Mouse (Mus musculus): ENCODE results near the gene Styx. TPM values are rescaled to one million over a fixed set of nuclear protein-coding genes. Genes with fewer than 3 reads are reported as not detected.

Gene Styx
- polyA plus RNA-seq, 1 experiment from 2014 or later: 81.2 TPM

- Histone ChIP-seq H3K36me3 (ENCODE audit: control insufficient read depth, insufficient read depth, low read length) (no peaks in the 10 kb centered on the region), H3K4me3 (ENCODE audit: low read length) (no peak overlapping the region), H3K4me1 (ENCODE audit: control insufficient read depth, insufficient read depth, low read length) (no peaks in the 10 kb centered on the region), H3K27ac (ENCODE audit: low read depth, low read length) (no peak overlapping the region), H3K9me3 (ENCODE audit: control insufficient read depth, low read length) (no peaks in the 10 kb centered on the region), H3K4me2 (replicated peaks; ENCODE audit: low read depth, low read length) (no peak overlapping the region), H3K27me3 (ENCODE audit: control insufficient read depth, insufficient read depth, low read length) (no peaks in the 10 kb centered on the region), H3K9ac (ENCODE audit: low read depth, low read length) (no peak overlapping the region)
- WGBS: 62% methylated on average over 4 of the region's 4 CpGs
- ATAC-seq (ENCODE audit: low FRiP score, low TSS enrichment): no peak
Measured at GRCm38 (mm10) chr14:45419323-45419722, 68.4 kb downstream of the Styx start.

GRCm38 (mm10) chr14:45422371-45422770, 71.5 kb downstream of the Styx start:
- Histone ChIP-seq H3K9me3 (ENCODE audit: control insufficient read depth, low read length) (peaks cover 5% of the 10 kb centered on the region; the same call in 1 of the 2 replicates), H3K4me2 (replicated peaks; ENCODE audit: low read depth, low read length) (no peak overlapping the region), H3K27ac (ENCODE audit: low read depth, low read length) (no peak overlapping the region), H3K4me3 (ENCODE audit: low read length) (no peak overlapping the region), H3K4me1 (ENCODE audit: control insufficient read depth, insufficient read depth, low read length) (no peaks in the 10 kb centered on the region), H3K36me3 (ENCODE audit: control insufficient read depth, insufficient read depth, low read length) (no peaks in the 10 kb centered on the region), H3K27me3 (ENCODE audit: control insufficient read depth, insufficient read depth, low read length) (no peaks in the 10 kb centered on the region), H3K9ac (ENCODE audit: low read depth, low read length) (no peak overlapping the region)
- ATAC-seq (ENCODE audit: low FRiP score, low TSS enrichment): no peak
- 77% methylated on average over 4 of the region's 4 CpGs for WGBS

- Histone ChIP-seq H3K4me1 (ENCODE audit: control insufficient read depth, insufficient read depth, low read length) (no peaks in the 10 kb centered on the region), H3K27me3 (ENCODE audit: control insufficient read depth, insufficient read depth, low read length) (no peaks in the 10 kb centered on the region), H3K4me2 (replicated peaks; ENCODE audit: low read depth, low read length) (no peak overlapping the region), H3K9me3 (ENCODE audit: control insufficient read depth, low read length) (peaks cover 5% of the 10 kb centered on the region; the same call in 1 of the 2 replicates), H3K4me3 (ENCODE audit: low read length) (no peak overlapping the region), H3K36me3 (ENCODE audit: control insufficient read depth, insufficient read depth, low read length) (no peaks in the 10 kb centered on the region), H3K9ac (ENCODE audit: low read depth, low read length) (no peak overlapping the region), H3K27ac (ENCODE audit: low read depth, low read length) (no peak overlapping the region)
- 8% methylated on average over 5 of the region's 5 CpGs for WGBS
- ATAC-seq (ENCODE audit: low FRiP score, low TSS enrichment): no peak
Measured at GRCm38 (mm10) chr14:45423220-45423619, 72.3 kb downstream of the Styx start.

GRCm38 (mm10) chr14:45430066-45430842, 79.4 kb downstream of the Styx start:
- peak; percentile 73; the same call in 1 of the 2 replicates for ATAC-seq (ENCODE audit: low FRiP score, low TSS enrichment)
- Histone ChIP-seq H3K4me1 (ENCODE audit: control insufficient read depth, insufficient read depth, low read length) (no peaks in the 10 kb centered on the region), H3K36me3 (ENCODE audit: control insufficient read depth, insufficient read depth, low read length) (no peaks in the 10 kb centered on the region), H3K4me2 (replicated peaks; ENCODE audit: low read depth, low read length) (no peak overlapping the region), H3K27me3 (ENCODE audit: control insufficient read depth, insufficient read depth, low read length) (no peaks in the 10 kb centered on the region), H3K4me3 (ENCODE audit: low read length) (no peak overlapping the region), H3K27ac (ENCODE audit: low read depth, low read length) (no peak overlapping the region), H3K9ac (ENCODE audit: low read depth, low read length) (no peak overlapping the region), H3K9me3 (ENCODE audit: control insufficient read depth, low read length) (peaks cover 10% of the 10 kb centered on the region; the same call in 1 of the 2 replicates)
- 82% methylated on average over 13 of the region's 13 CpGs for WGBS

- peaks cover 5% of the 10 kb centered on the region; the same call in 1 of the 2 replicates for H3K9me3 ChIP-seq (ENCODE audit: control insufficient read depth, low read length)
- no peak overlapping the region for H3K9ac ChIP-seq (ENCODE audit: low read depth, low read length)
- no peak overlapping the region for H3K4me2 ChIP-seq (replicated peaks; ENCODE audit: low read depth, low read length)
- ATAC-seq (ENCODE audit: low FRiP score, low TSS enrichment): no peak
- H3K4me3 ChIP-seq (ENCODE audit: low read length): no peak overlapping the region
- no peaks in the 10 kb centered on the region for H3K4me1 ChIP-seq (ENCODE audit: control insufficient read depth, insufficient read depth, low read length)
- H3K27ac ChIP-seq (ENCODE audit: low read depth, low read length): no peak overlapping the region
- no peaks in the 10 kb centered on the region for H3K27me3 ChIP-seq (ENCODE audit: control insufficient read depth, insufficient read depth, low read length)
- no peaks in the 10 kb centered on the region for H3K36me3 ChIP-seq (ENCODE audit: control insufficient read depth, insufficient read depth, low read length)
- WGBS: 72% methylated on average over 4 of the region's 4 CpGs
Measured at GRCm38 (mm10) chr14:45432003-45432402, 81.1 kb downstream of the Styx start.

GRCm38 (mm10) chr14:45434220-45434619, 83.3 kb downstream of the Styx start:
- H3K27ac ChIP-seq (ENCODE audit: low read depth, low read length): no peak overlapping the region
- H3K27me3 ChIP-seq (ENCODE audit: control insufficient read depth, insufficient read depth, low read length): no peaks in the 10 kb centered on the region
- WGBS: 78% methylated on average over 6 of the region's 6 CpGs
- H3K36me3 ChIP-seq (ENCODE audit: control insufficient read depth, insufficient read depth, low read length): no peaks in the 10 kb centered on the region
- ATAC-seq (ENCODE audit: low FRiP score, low TSS enrichment): no peak
- peaks cover 7% of the 10 kb centered on the region; the same call in 1 of the 2 replicates for H3K4me1 ChIP-seq (ENCODE audit: control insufficient read depth, insufficient read depth, low read length)
- H3K4me3 ChIP-seq (ENCODE audit: low read length): no peak overlapping the region
- H3K4me2 ChIP-seq (replicated peaks; ENCODE audit: low read depth, low read length): no peak overlapping the region
- H3K9ac ChIP-seq (ENCODE audit: low read depth, low read length): no peak overlapping the region
- peaks cover 5% of the 10 kb centered on the region; the same call in 1 of the 2 replicates for H3K9me3 ChIP-seq (ENCODE audit: control insufficient read depth, low read length)

- H3K9me3 ChIP-seq (ENCODE audit: control insufficient read depth, low read length): no peaks in the 10 kb centered on the region
- no peak overlapping the region for H3K27ac ChIP-seq (ENCODE audit: low read depth, low read length)
- H3K4me1 ChIP-seq (ENCODE audit: control insufficient read depth, insufficient read depth, low read length): peaks cover 14% of the 10 kb centered on the region
- H3K4me3 ChIP-seq (ENCODE audit: low read length): no peak overlapping the region
- H3K27me3 ChIP-seq (ENCODE audit: control insufficient read depth, insufficient read depth, low read length): no peaks in the 10 kb centered on the region
- no peak overlapping the region for H3K9ac ChIP-seq (ENCODE audit: low read depth, low read length)
- ATAC-seq (ENCODE audit: low FRiP score, low TSS enrichment): no peak
- no peaks in the 10 kb centered on the region for H3K36me3 ChIP-seq (ENCODE audit: control insufficient read depth, insufficient read depth, low read length)
- no peak overlapping the region for H3K4me2 ChIP-seq (replicated peaks; ENCODE audit: low read depth, low read length)
- WGBS: 57% methylated on average over 19 of the region's 19 CpGs
Measured at GRCm38 (mm10) chr14:45438250-45438930, 87.5 kb downstream of the Styx start.

GRCm38 (mm10) chr14:45438931-45439275, 88.0 kb downstream of the Styx start:
- no peaks in the 10 kb centered on the region for H3K9me3 ChIP-seq (ENCODE audit: control insufficient read depth, low read length)
- H3K36me3 ChIP-seq (ENCODE audit: control insufficient read depth, insufficient read depth, low read length): no peaks in the 10 kb centered on the region
- peaks cover 14% of the 10 kb centered on the region for H3K4me1 ChIP-seq (ENCODE audit: control insufficient read depth, insufficient read depth, low read length)
- no peaks in the 10 kb centered on the region for H3K27me3 ChIP-seq (ENCODE audit: control insufficient read depth, insufficient read depth, low read length)
- no peak overlapping the region for H3K4me3 ChIP-seq (ENCODE audit: low read length)
- H3K27ac ChIP-seq (ENCODE audit: low read depth, low read length): no peak overlapping the region
- no peak overlapping the region for H3K4me2 ChIP-seq (replicated peaks; ENCODE audit: low read depth, low read length)
- ATAC-seq (ENCODE audit: low FRiP score, low TSS enrichment): no peak
- no peak overlapping the region for H3K9ac ChIP-seq (ENCODE audit: low read depth, low read length)
- WGBS: 67% methylated on average over 2 of the region's 2 CpGs

- peaks cover 14% of the 10 kb centered on the region for H3K4me1 ChIP-seq (ENCODE audit: control insufficient read depth, insufficient read depth, low read length)
- no peaks in the 10 kb centered on the region for H3K9me3 ChIP-seq (ENCODE audit: control insufficient read depth, low read length)
- no peak overlapping the region for H3K4me2 ChIP-seq (replicated peaks; ENCODE audit: low read depth, low read length)
- H3K9ac ChIP-seq (ENCODE audit: low read depth, low read length): no peak overlapping the region
- H3K36me3 ChIP-seq (ENCODE audit: control insufficient read depth, insufficient read depth, low read length): no peaks in the 10 kb centered on the region
- no peak overlapping the region for H3K4me3 ChIP-seq (ENCODE audit: low read length)
- H3K27me3 ChIP-seq (ENCODE audit: control insufficient read depth, insufficient read depth, low read length): no peaks in the 10 kb centered on the region
- 81% methylated on average over 9 of the region's 9 CpGs for WGBS
- no peak overlapping the region for H3K27ac ChIP-seq (ENCODE audit: low read depth, low read length)
- no peak for ATAC-seq (ENCODE audit: low FRiP score, low TSS enrichment)
Measured at GRCm38 (mm10) chr14:45439387-45439786, 88.5 kb downstream of the Styx start.

All from kidney, embryonic 14.5 days (tissue).